Mouse (Mus musculus) thymus, postnatal 4 days (tissue): ENCODE measurements around the gene Hsf2bp.

ENCODE experiments used
- DNase-seq: peaks from one replicate; pipeline ENCODE4 v3.0.0; 2021

The Hsf2bp gene

DNA sequence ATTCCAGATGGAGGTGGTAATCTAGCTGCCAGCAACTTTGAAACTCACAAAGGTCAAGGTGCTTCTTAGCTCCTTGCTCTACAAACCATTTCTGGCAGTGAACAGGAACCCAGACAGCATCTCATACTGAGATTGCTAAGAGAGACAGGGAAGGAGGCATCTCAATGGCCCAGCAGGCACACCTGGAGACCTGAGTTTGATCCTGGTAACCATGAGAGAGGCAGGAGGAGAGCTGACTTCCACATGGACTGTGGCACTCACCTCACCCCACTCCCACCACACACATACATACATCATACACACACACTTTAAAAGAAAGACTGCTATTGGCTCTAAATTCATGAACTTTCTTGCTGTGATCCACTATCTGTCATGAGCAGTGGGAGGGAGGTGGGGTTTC is 59.0 kb downstream of the Hsf2bp start:
- DNase-seq = no peak

DNA sequence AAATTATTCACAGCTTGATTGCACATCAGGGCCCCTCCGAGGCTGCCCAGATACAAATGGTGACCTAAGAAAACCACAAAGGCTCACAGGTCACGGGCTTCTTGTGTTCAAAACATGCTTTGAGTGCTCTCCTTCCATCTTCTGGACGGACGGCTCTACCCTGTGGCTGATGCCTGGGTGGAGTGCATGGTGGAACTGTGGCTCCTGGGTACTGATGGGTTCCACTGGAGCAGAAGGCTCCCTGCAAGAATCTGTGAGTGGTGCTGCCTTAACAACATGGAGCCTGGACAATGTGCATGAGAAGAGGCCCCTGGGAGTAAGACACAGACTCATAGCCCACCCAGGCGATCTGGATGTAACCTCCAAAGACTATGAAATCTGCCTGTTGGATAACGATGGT is 59.6 kb downstream of the Hsf2bp start:
- DNase-seq = no peak

- DNase-seq = no peak
These were observed 61.5 kb downstream of the Hsf2bp start for GRCm38 (mm10) chr17:31974694-31975093.

DNA sequence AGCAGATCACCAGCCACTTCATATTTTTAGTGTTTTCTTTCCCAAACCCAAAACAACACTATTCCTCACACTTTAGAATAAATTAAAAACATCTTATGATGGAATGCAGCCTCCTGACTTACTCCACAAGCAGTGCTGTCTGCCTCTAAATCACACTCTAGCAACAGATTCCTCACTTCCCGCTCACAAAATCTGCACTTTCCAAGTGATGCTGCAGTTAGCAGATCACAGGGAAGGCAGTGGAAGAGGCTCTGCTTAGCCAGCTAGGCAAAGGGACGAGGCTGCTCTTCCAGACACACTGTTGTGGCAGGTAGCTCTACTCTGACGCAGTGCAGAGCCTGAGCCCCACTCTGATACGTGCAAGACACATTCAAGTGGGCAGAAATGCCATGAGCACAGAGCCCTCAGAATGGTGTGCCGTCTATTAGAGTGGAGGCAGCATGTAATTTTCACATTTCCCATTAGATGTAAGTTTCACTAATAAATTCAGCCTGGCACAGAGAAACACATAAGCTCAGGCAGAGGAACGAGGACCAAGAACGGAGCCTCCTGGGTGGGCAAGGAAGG is 62.4 kb downstream of the Hsf2bp start:
- DNase-seq = no peak

GRCm38 (mm10) chr17:31970890-31971289 is 65.3 kb downstream of the Hsf2bp start:
- no peak for DNase-seq

GRCm38 (mm10) chr17:31968801-31969200 is 67.3 kb downstream of the Hsf2bp start:
- DNase-seq = no peak

DNA sequence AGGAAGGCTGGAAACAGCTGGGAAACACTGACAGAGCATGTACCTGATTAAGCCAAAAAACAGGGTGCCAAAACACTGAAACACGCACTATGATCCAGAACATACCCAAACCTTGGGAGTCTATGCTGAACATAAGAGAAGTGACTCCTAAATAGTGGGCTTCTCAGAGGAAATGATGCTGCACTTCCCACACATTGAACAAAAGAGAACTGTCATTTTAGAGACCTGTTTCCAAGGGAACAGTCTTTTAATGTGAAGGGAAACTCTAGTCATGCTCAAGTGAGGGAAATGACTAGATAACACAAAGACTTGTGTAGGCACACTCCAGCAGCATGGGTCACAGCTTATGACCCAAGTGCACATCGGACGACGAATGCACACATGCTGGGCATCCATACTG is 68.8 kb downstream of the Hsf2bp start:
- no peak for DNase-seq

- DNase-seq = no peak
These were observed 69.6 kb downstream of the Hsf2bp start for GRCm38 (mm10) chr17:31966566-31966965.

GRCm38 (mm10) chr17:31965623-31966022 is 70.5 kb downstream of the Hsf2bp start:
- DNase-seq = no peak

DNA sequence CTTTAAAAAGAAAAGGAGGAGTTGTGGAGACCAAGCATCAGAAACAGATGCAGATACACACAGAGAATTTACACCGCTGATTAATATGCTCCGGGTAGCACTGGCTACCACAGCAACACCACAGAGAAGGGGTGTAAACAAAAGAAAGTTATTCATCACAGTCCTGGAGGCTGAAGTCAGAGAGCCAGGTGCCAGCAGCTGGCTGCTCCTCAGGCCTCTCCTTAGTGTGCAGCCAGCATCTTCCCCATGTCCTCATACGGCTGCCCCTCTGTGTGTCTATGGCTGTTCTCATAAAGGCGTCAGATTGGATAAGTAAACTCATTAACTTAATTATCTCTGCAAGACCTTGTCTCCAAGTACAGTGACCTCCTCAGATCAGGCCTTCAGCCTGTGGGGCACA is 73.2 kb downstream of the Hsf2bp start:
- DNase-seq = no peak

- DNase-seq = no peak
These were observed 73.9 kb downstream of the Hsf2bp start for GRCm38 (mm10) chr17:31962281-31962680.

DNA sequence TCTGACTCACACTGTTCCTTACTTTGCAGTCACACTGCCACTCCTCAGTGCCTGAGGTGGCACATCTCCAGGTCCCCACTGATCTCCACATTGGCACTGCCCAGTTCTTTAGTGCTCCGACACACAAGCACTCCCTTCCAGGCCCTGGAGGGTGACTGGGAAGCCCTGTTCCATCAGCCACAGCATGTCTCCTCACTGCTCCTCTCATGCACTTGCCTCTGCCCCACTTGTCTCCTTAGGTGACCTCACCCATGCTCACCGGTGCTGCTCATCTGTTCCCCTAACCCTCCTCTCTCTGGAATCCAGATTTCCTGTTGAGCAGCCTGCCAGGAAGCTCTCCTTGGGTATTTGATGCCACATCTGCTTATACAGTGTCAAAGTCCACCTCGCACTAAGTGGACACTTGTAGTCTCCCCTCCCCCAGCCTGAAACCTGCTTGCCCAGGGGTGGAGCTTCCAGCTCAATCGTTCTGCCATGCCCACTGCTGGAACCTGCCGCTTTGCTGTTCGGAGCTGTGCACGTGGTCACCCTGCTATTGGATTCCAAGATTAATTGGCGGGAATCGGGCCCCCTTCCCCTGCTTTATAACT is 81.5 kb downstream of the Hsf2bp start:
- DNase-seq = no peak

GRCm38 (mm10) chr17:31949076-31949475 is 87.1 kb downstream of the Hsf2bp start:
- DNase-seq = no peak

- no peak for DNase-seq
These were observed 89.7 kb downstream of the Hsf2bp start for GRCm38 (mm10) chr17:31946436-31946835.

- no peak for DNase-seq
These were observed 92.1 kb downstream of the Hsf2bp start for GRCm38 (mm10) chr17:31943881-31944539.

- DNase-seq = no peak
These were observed 94.5 kb downstream of the Hsf2bp start for GRCm38 (mm10) chr17:31941616-31942015.

DNA sequence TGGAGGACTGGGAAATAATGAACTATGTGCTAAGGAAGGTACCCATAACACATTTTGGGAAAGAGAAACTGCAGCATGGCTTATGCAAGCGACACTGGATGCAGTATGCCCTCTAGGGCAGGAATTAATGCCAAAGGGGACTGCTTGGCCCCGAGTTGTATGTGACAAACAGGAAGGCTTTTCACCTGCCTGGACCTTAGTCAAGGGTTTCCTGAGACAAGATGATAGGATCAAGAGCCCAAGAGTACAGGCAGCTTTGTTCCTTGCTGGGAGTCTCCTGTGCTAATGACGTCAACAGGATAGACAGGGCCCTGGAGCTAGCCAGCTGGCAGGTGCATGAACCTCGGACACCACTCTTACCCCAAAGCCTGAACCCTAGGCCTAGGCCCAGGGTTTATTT is 95.5 kb downstream of the Hsf2bp start:
- no peak for DNase-seq

GRCm38 (mm10) chr17:31939292-31940060 is 96.7 kb downstream of the Hsf2bp start:
- DNase-seq = no peak

DNA sequence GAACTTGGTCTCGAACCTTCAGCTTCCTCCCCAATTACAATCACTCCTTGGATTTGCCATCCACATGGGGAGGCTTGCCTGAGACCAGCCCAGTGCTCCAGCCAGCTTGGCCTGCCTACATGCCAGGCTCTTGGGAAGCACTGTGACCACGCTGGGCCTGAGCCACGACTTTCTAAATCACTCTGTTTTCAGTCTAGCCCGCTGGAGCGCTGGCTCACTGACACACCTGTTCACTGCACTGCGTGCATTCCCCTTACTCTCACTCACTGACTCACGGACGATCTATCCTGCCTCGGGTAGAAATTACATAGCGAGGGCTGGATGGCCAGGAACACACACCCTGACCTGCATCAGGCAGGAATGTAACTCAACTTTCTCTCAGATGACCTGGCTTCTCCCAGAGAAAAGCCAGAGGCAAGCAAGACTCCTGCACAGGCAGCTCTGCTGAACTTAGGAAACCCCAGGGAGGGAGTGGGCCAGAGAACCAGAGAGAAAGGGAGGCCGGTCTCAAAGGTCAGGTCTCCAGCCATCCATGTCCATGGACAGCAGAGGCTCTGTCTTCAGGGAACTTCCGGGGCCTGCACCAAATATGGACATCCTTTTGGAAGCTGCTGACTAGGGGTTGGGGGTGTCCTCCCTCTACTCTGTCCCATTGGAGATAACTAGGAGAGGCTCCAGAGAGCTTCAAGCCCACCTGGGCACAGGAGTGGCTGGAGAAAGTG is 97.4 kb downstream of the Hsf2bp start:
- DNase-seq = peak; percentile 5

DNA sequence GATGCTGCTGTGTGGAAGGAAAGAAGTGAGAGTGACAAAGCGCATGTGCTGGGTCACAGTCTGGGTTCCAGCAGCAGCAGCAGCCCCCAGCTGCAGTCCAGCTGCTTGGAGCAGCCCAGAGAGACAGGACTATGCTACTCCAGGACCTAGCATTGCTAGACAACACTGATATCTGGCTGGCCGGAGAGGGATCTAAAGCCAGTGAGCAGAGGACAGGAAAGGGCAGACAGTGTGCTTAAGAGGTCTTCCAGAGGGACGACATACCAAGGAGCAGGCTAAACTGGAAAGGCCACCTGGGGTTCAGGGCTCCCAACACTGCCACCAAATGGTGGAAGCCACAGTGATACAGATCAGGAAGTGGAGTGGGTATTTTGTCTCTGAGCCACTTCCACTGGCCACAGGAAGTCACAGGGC is 99.0 kb downstream of the Hsf2bp start:
- DNase-seq = peak; percentile 5

DNA sequence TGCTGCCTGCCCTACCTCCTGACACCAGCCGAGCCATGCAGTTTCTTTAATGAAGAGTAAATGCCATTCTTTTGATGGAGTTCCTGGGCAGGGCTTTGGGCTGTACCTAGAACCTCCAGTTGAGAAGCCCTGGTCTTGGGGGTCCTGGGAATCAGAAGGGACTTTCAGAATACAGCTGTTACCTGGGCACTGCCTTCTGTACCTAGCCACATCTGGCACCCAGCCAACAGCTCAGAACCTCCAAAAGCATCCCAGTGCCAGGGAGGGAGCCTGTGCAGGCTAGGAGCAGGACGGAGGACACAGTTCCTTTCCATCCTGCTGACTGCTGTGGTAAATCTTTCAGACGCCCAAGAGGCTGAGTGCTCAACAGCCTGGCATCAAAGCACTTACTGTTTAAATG is 100.3 kb downstream of the Hsf2bp start:
- peak; percentile 1 for DNase-seq

- peak; percentile 4 for DNase-seq
These were observed 100.9 kb downstream of the Hsf2bp start for GRCm38 (mm10) chr17:31935091-31935830.
